Mouse (Mus musculus): ENCODE data around the gene Cd82. TPM values are rescaled to one million over a fixed set of nuclear protein-coding genes. Genes with fewer than 3 reads are reported as not detected.
A peak's percentile ranks its signal among the peaks of the same experiment; 100 is the strongest.

Cd82 gene
- total and polyA plus RNA-seq, 2 experiments from 2014 or later = 14.8 to 15.4 TPM

DNA sequence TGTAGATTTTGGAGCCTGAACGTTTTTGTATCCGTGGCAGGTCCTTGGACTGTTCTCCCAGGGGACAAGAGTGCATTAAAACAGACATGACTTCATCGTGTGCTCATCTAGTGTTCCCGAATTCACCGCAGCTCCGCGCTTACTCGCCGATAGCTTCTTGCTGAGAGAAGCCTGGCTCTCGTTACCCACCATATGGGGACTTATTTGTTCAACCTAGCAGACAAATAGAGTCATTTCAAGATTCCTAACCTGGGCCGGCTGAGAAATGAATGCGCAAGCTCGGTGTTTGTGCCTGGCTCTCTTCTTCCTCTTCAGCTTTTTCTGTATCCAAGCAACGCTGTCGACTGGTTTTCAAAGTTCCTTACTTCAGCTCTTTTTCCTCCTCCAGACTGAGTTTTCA lies 85.1 kb downstream of the Cd82 start:
- TF ChIP-seq CTCF (IDR thresholded peaks at IDR 0.05; ENCODE audit: low read depth) (no peak), EP300 (IDR thresholded peaks at IDR 0.05; ENCODE audit: low read depth) (no peak)
- 56% methylated on average over 15 of the region's 15 CpGs for WGBS
- Histone ChIP-seq H3K27me3 (ENCODE audit: control insufficient read depth, insufficient read depth, low read length) (no peaks in the 10 kb centered on the region), H3K36me3 (replicated peaks; ENCODE audit: control insufficient read depth, insufficient read depth, low read length) (no peaks in the 10 kb centered on the region), H3K4me3 (ENCODE audit: low read depth, low read length) (no peak overlapping the region), H3K4me1 (ENCODE audit: control insufficient read depth, insufficient read depth) (no peaks in the 10 kb centered on the region), H3K4me2 (ENCODE audit: low read depth, low read length) (no peak overlapping the region), H3K9me3 (replicated peaks; ENCODE audit: control insufficient read depth, low read length) (no peaks in the 10 kb centered on the region; the same call in 1 of the 2 replicates), H3K27ac (ENCODE audit: low read depth) (peak overlapping the region; percentile 11; the same call in 1 of the 2 replicates), H3K9ac (replicated peaks; ENCODE audit: low read depth, low read length) (no peak overlapping the region)
- ATAC-seq (ENCODE audit: insufficient read depth, low read depth) = no peak
- DNase-seq (ENCODE audit: low spot score) = no peak

- Histone ChIP-seq H3K4me2 (ENCODE audit: low read depth, low read length) (no peak overlapping the region), H3K4me3 (ENCODE audit: low read depth, low read length) (no peak overlapping the region), H3K36me3 (replicated peaks; ENCODE audit: control insufficient read depth, insufficient read depth, low read length) (no peaks in the 10 kb centered on the region), H3K9ac (replicated peaks; ENCODE audit: low read depth, low read length) (no peak overlapping the region), H3K27me3 (ENCODE audit: control insufficient read depth, insufficient read depth, low read length) (no peaks in the 10 kb centered on the region), H3K9me3 (replicated peaks; ENCODE audit: control insufficient read depth, low read length) (no peaks in the 10 kb centered on the region; the same call in 1 of the 2 replicates), H3K27ac (ENCODE audit: low read depth) (no peak overlapping the region), H3K4me1 (ENCODE audit: control insufficient read depth, insufficient read depth) (no peaks in the 10 kb centered on the region)
- ATAC-seq (ENCODE audit: insufficient read depth, low read depth) (no peak), DNase-seq (ENCODE audit: low spot score) (no peak)
- TF ChIP-seq CTCF (IDR thresholded peaks at IDR 0.05; ENCODE audit: low read depth) (no peak), EP300 (IDR thresholded peaks at IDR 0.05; ENCODE audit: low read depth) (no peak)
- WGBS = 94% methylated on average over 3 of the region's 3 CpGs
Measured at GRCm38 (mm10) chr2:93377157-93377556, 85.8 kb downstream of the Cd82 start.

DNA sequence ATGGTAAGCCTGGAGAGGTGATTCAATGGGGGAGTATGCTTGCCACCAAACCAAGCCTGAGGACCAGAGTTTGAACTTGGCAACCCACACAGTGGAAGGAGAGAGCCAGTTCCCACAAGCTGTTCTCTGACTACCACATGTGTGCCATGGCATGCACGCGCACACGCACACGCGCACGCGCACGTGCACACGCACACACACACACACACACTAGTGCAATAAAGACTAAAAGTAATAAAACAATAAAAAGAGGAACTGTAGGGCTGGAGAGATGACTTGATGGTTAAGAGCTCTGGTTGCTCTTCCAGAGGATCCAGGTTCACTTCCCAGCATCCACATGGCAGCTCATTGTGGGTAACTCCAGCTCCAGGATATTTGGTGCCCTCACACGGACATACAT lies 90.1 kb downstream of the Cd82 start:
- Histone ChIP-seq H3K36me3 (replicated peaks; ENCODE audit: control insufficient read depth, insufficient read depth, low read length) (no peaks in the 10 kb centered on the region), H3K4me1 (ENCODE audit: control insufficient read depth, insufficient read depth) (no peaks in the 10 kb centered on the region; the same call in 1 of the 2 replicates), H3K4me2 (ENCODE audit: low read depth, low read length) (no peak overlapping the region), H3K9ac (replicated peaks; ENCODE audit: low read depth, low read length) (no peak overlapping the region), H3K4me3 (ENCODE audit: low read depth, low read length) (no peak overlapping the region), H3K9me3 (replicated peaks; ENCODE audit: control insufficient read depth, low read length) (no peaks in the 10 kb centered on the region; the same call in 1 of the 2 replicates), H3K27me3 (ENCODE audit: control insufficient read depth, insufficient read depth, low read length) (no peaks in the 10 kb centered on the region), H3K27ac (ENCODE audit: low read depth) (no peak overlapping the region)
- TF ChIP-seq EP300 (IDR thresholded peaks at IDR 0.05; ENCODE audit: low read depth) (no peak), CTCF (IDR thresholded peaks at IDR 0.05; ENCODE audit: low read depth) (no peak)
- WGBS = 97% methylated on average over 10 of the region's 10 CpGs
- no peak for ATAC-seq (ENCODE audit: insufficient read depth, low read depth)
- DNase-seq (ENCODE audit: low spot score) = no peak

DNA sequence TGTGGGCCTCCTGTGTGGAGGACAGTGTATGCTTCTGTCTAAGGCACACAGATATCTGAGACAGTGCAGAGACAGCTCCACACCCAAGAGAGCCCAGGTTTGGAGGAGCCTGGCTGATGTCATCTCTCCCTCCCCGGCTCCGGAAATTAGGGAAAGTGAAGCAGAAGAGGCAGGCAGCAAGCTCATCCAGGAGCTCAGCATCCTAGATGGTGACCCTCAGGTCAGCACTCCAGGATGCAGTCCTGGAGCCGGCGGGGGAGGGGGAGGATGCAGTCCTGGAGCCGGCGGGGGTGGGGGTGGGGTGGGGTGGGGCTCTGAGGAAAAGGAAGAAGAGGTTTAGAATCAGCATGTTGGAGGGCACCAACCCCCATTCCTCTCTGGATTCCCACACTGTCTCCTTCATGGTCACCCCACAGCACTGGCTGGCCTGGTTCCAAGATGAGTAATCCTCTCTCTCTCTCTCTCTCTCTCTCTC lies 90.8 kb downstream of the Cd82 start:
- ATAC-seq (ENCODE audit: insufficient read depth, low read depth) (peak; percentile 41; the same call in 1 of the 2 replicates), DNase-seq (ENCODE audit: low spot score) (no peak)
- Histone ChIP-seq H3K4me3 (ENCODE audit: low read depth, low read length) (no peak overlapping the region), H3K9ac (replicated peaks; ENCODE audit: low read depth, low read length) (no peak overlapping the region), H3K4me2 (ENCODE audit: low read depth, low read length) (no peak overlapping the region), H3K36me3 (replicated peaks; ENCODE audit: control insufficient read depth, insufficient read depth, low read length) (no peaks in the 10 kb centered on the region), H3K27ac (ENCODE audit: low read depth) (peak overlapping the region; percentile 34; the same call in 1 of the 2 replicates), H3K9me3 (replicated peaks; ENCODE audit: control insufficient read depth, low read length) (no peaks in the 10 kb centered on the region; the same call in 1 of the 2 replicates), H3K27me3 (ENCODE audit: control insufficient read depth, insufficient read depth, low read length) (no peaks in the 10 kb centered on the region), H3K4me1 (ENCODE audit: control insufficient read depth, insufficient read depth) (no peaks in the 10 kb centered on the region; the same call in 1 of the 2 replicates)
- 27% methylated on average over 4 of the region's 6 CpGs for WGBS
- no peak for TF ChIP-seq EP300 (IDR thresholded peaks at IDR 0.05; ENCODE audit: low read depth)
- TF ChIP-seq CTCF (IDR thresholded peaks at IDR 0.05; ENCODE audit: low read depth) = no peak

Small RNA genes lying within 50 kb of the gene (microRNA-seq; reads per million reads assigned to microRNA genes)
- gene Mir7001 = not detected

Other genes starting within 250 kb of the Cd82 start
- 64.4 and 66.2 TPM in 2 replicates for gene Tspan18, start 128.6 kb downstream of the Cd82 start, total RNA-seq (2014; rRNA removed; ENCODE audit: low replicate concordance)
- 37.6 and 39.8 TPM in 2 replicates for gene Tspan18, start 128.6 kb downstream of the Cd82 start, polyA plus RNA-seq (2015; fragmentation: Nextera tagmentation; extraction: Ambion mirVana)
- gene Gm10803, start 97.4 kb upstream of the Cd82 start, total RNA-seq (2014; rRNA removed; ENCODE audit: low replicate concordance) = not detected in 2 replicates
- gene Gm10803, start 97.4 kb upstream of the Cd82 start, polyA plus RNA-seq (2015; fragmentation: Nextera tagmentation; extraction: Ambion mirVana) = not detected in 2 replicates
- gene Alx4, start 179.2 kb upstream of the Cd82 start, total RNA-seq (2014; rRNA removed; ENCODE audit: low replicate concordance) = not detected in 2 replicates
- gene Alx4, start 179.2 kb upstream of the Cd82 start, polyA plus RNA-seq (2015; fragmentation: Nextera tagmentation; extraction: Ambion mirVana) = not detected in 2 replicates